Mouse (Mus musculus) E14TG2a.4 (cell line): Measurements from ENCODE around the gene Fasn.

ENCODE experiments used
- CTCF ChIP-seq: conservative IDR thresholded peaks from 2 replicates; pipeline ENCODE4 v1.5.1; 2014; ENCODE audit warnings: low read length
- NANOG ChIP-seq: IDR thresholded peaks from 2 replicates; pipeline ENCODE4 v1.6.1; 2014; ENCODE audit warnings: borderline replicate concordance, low read length, mixed read lengths
- POU5F1 ChIP-seq: IDR thresholded peaks from 2 replicates; pipeline ENCODE4 v1.6.1; 2014; ENCODE audit warnings: low read length, borderline replicate concordance

DNA sequence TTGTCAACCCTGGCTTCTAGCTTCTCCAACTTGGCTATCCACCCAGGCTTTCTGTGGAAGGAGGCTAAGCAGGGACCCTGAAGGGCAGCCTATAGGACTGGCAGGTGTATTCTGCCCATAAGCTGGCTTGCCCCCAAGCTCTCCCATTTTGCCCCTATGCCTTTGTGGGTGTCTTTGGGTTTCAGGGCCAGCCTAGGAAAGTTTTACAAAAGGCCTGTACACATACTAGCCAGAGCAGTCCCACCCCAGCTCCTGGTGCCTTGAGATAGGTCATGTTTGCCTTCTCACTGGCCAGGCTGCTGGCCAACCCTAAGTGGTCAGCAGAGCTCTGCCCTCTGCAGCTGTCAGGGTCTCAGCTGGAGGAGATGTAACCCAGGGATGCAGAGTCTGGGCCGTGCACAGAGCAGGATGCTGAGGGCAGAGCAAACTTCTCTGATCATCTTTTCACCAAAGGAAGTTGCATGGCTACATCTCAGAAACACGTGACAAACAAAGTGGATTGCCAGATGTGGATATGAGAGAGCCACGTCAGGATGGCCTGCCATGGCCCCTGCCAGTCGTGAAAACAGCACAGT lies 1.0 kb upstream of the Fasn start:
- TF ChIP-seq CTCF, result no peak
- TF ChIP-seq NANOG, result no peak
- TF ChIP-seq POU5F1, result no peak
